Mouse (Mus musculus): Measurements from ENCODE around the gene Gm45021.

Gene Gm45021

GRCm38 (mm10) chr6:48572572-48573061, 16.8 kb upstream of the Gm45021 start, which contains the start of gene Rarres2:
TSS of gene Rarres2 (minus strand) at chr6:48572789.
- in situ Hi-C loops (cut with MboI, MseI) = no loop called here

- in situ Hi-C loops (cut with MboI, MseI) = no loop called here
Measured at GRCm38 (mm10) chr6:48573280-48573679, 16.1 kb upstream of the Gm45021 start.

- in situ Hi-C loops (cut with MboI, MseI) = no loop called here
Measured at GRCm38 (mm10) chr6:48573981-48574380, 15.4 kb upstream of the Gm45021 start.

- in situ Hi-C loops (cut with MboI, MseI) = no loop called here
Measured at GRCm38 (mm10) chr6:48578736-48579135, 10.7 kb upstream of the Gm45021 start.

- in situ Hi-C loops (cut with MboI, MseI) = no loop called here
Measured at GRCm38 (mm10) chr6:48579215-48579648, 10.2 kb upstream of the Gm45021 start.

- in situ Hi-C loops (cut with MboI, MseI) = no loop called here
Measured at GRCm38 (mm10) chr6:48581257-48581656, 8.2 kb upstream of the Gm45021 start.

GRCm38 (mm10) chr6:48582037-48582436, 7.4 kb upstream of the Gm45021 start:
- in situ Hi-C loops (cut with MboI, MseI) = no loop called here

- in situ Hi-C loops (cut with MboI, MseI) = no loop called here
Measured at GRCm38 (mm10) chr6:48591221-48591845, 1.9 kb downstream of the Gm45021 start.

GRCm38 (mm10) chr6:48591871-48592270, 2.5 kb downstream of the Gm45021 start:
- in situ Hi-C loops (cut with MboI, MseI) = no loop called here

GRCm38 (mm10) chr6:48593158-48594042, 4.0 kb downstream of the Gm45021 start, which contains the start of the genes Repin1 and Gm44965:
TSS of gene Repin1 (plus strand) at chr6:48593883.
TSS of gene Gm44965 (plus strand) at chr6:48593941.
- in situ Hi-C loops (cut with MboI, MseI) = no loop called here

GRCm38 (mm10) chr6:48594043-48594738, 4.8 kb downstream of the Gm45021 start:
- in situ Hi-C loops (cut with MboI, MseI) = no loop called here

GRCm38 (mm10) chr6:48595278-48595677, 5.9 kb downstream of the Gm45021 start:
- in situ Hi-C loops (cut with MboI, MseI) = no loop called here

- in situ Hi-C loops (cut with MboI, MseI) = no loop called here
Measured at GRCm38 (mm10) chr6:48596545-48597232, 7.3 kb downstream of the Gm45021 start.

GRCm38 (mm10) chr6:48597233-48597625, 7.8 kb downstream of the Gm45021 start:
- in situ Hi-C loops (cut with MboI, MseI) = no loop called here

GRCm38 (mm10) chr6:48600594-48600993, 11.2 kb downstream of the Gm45021 start:
- in situ Hi-C loops (cut with MboI, MseI) = no loop called here

- in situ Hi-C loops (cut with MboI, MseI) = no loop called here
Measured at GRCm38 (mm10) chr6:48601271-48602079, 12.1 kb downstream of the Gm45021 start, which contains the start of gene Zfp775. TSS of gene Zfp775 (plus strand) at chr6:48602063.

- in situ Hi-C loops (cut with MboI, MseI) = no loop called here
Measured at GRCm38 (mm10) chr6:48602080-48602741, 12.8 kb downstream of the Gm45021 start.

GRCm38 (mm10) chr6:48608124-48608523, 18.7 kb downstream of the Gm45021 start:
- in situ Hi-C loops (cut with MboI, MseI) = no loop called here

- in situ Hi-C loops (cut with MboI, MseI) = no loop called here
Measured at GRCm38 (mm10) chr6:48609512-48609911, 20.1 kb downstream of the Gm45021 start.

- in situ Hi-C loops (cut with MboI, MseI) = no loop called here
Measured at GRCm38 (mm10) chr6:48610657-48611056, 21.2 kb downstream of the Gm45021 start.
